Mouse (Mus musculus): ENCODE results near the gene Olfr1044. TPM values are rescaled to one million over a fixed set of nuclear protein-coding genes. Genes with fewer than 3 reads are reported as not detected.
"Not testable (repeated sequence)": the region's sequence is repeated elsewhere in the genome, so short reads cannot be mapped to it uniquely, and the experiment has no call there.

The Olfr1044 gene
- total RNA-seq (2018; cell fraction: chromatin; rRNA removed) = not detected
- not detected for total RNA-seq (2018; cell fraction: cytosol; rRNA removed)
- not detected for total RNA-seq (2018; cell fraction: nucleus; rRNA removed)
- polyA plus RNA-seq (2018) = not detected in 3 replicates

GRCm38 (mm10) chr2:86177720-86178119 is at the start of gene Olfr1044:
TSS of gene Olfr1044 (minus strand) at chr2:86177820.
- Histone ChIP-seq H3K4me3 (ENCODE audit: inconsistent target) (no peak within 1 kb of the TSS), H3K27ac (no peak within 1 kb of the TSS), H3K79me2 (ENCODE audit: inconsistent target) (no peaks in the 10 kb centered on the region), H3K36me3 (ENCODE audit: inconsistent target) (no peaks in the 10 kb centered on the region)

GRCm38 (mm10) chr2:86219214-86219613 is 41.6 kb upstream of the Olfr1044 start, which contains the start of gene Olfr1046:
TSS of gene Olfr1046 (minus strand) at chr2:86219314.
- 79% methylated on average over 2 of the region's 2 CpGs for WGBS (ENCODE audit: missing documents)
- Histone ChIP-seq H3K36me3 (ENCODE audit: inconsistent target) (no peaks in the 10 kb centered on the region), H3K79me2 (ENCODE audit: inconsistent target) (no peaks in the 10 kb centered on the region), H3K27ac (no peak within 1 kb of the TSS), H3K4me3 (ENCODE audit: inconsistent target) (no peak within 1 kb of the TSS)

GRCm38 (mm10) chr2:86202909-86203308 is 25.3 kb upstream of the Olfr1044 start, which contains the start of gene Olfr1045:
TSS of gene Olfr1045 (minus strand) at chr2:86203009.
- no peaks in the 10 kb centered on the region for H3K79me2 ChIP-seq (ENCODE audit: inconsistent target)
- H3K27ac ChIP-seq = no peak within 1 kb of the TSS
- H3K36me3 ChIP-seq (ENCODE audit: inconsistent target) = no peaks in the 10 kb centered on the region
- no peak within 1 kb of the TSS for H3K4me3 ChIP-seq (ENCODE audit: inconsistent target)

- WGBS (ENCODE audit: missing documents) = 56% methylated on average over 1 of the region's 1 CpGs
- Histone ChIP-seq H3K4me3 (ENCODE audit: inconsistent target) (no peak overlapping the region), H3K27ac (no peak overlapping the region), H3K36me3 (ENCODE audit: inconsistent target) (no peaks in the 10 kb centered on the region), H3K79me2 (ENCODE audit: inconsistent target) (no peaks in the 10 kb centered on the region)
These were observed 18.2 kb upstream of the Olfr1044 start for GRCm38 (mm10) chr2:86195863-86196262.

GRCm38 (mm10) chr2:86185583-86185982 is 8.0 kb upstream of the Olfr1044 start, which contains the start of gene Olfr52:
TSS of gene Olfr52 (minus strand) at chr2:86185683.
- Histone ChIP-seq H3K4me3 (ENCODE audit: inconsistent target) (no peak within 1 kb of the TSS), H3K36me3 (ENCODE audit: inconsistent target) (no peaks in the 10 kb centered on the region), H3K27ac (no peak within 1 kb of the TSS), H3K79me2 (ENCODE audit: inconsistent target) (no peaks in the 10 kb centered on the region)

- 91% methylated on average over 3 of the region's 3 CpGs for WGBS (ENCODE audit: missing documents)
- no peaks in the 10 kb centered on the region for H3K36me3 ChIP-seq (ENCODE audit: inconsistent target)
- no peak overlapping the region for H3K27ac ChIP-seq
- no peak overlapping the region for H3K4me3 ChIP-seq (ENCODE audit: inconsistent target)
- H3K79me2 ChIP-seq (ENCODE audit: inconsistent target) = no peaks in the 10 kb centered on the region
These were observed 2.3 kb upstream of the Olfr1044 start for GRCm38 (mm10) chr2:86179950-86180349.

GRCm38 (mm10) chr2:86175422-86175821 is 2.2 kb downstream of the Olfr1044 start:
- not testable (repeated sequence) for H3K36me3 ChIP-seq (ENCODE audit: inconsistent target); H3K4me3 ChIP-seq (ENCODE audit: inconsistent target); H3K27ac ChIP-seq; H3K79me2 ChIP-seq (ENCODE audit: inconsistent target)
- 38% methylated on average over 7 of the region's 7 CpGs for WGBS (ENCODE audit: missing documents)

- H3K36me3 ChIP-seq (ENCODE audit: inconsistent target) = no peaks in the 10 kb centered on the region
- no peak within 1 kb of the TSS for H3K4me3 ChIP-seq (ENCODE audit: inconsistent target)
- no peaks in the 10 kb centered on the region for H3K79me2 ChIP-seq (ENCODE audit: inconsistent target)
- WGBS (ENCODE audit: missing documents) = 90% methylated on average over 2 of the region's 2 CpGs
- H3K27ac ChIP-seq = no peak within 1 kb of the TSS
These were observed 10.2 kb downstream of the Olfr1044 start, which contains the start of gene Olfr1043 for GRCm38 (mm10) chr2:86167422-86167821. TSS of gene Olfr1043 (minus strand) at chr2:86167522.

GRCm38 (mm10) chr2:86161738-86162137 is 15.9 kb downstream of the Olfr1044 start, which contains the start of gene Olfr1042:
TSS of gene Olfr1042 (minus strand) at chr2:86161838.
- Histone ChIP-seq H3K79me2 (ENCODE audit: inconsistent target) (no peaks in the 10 kb centered on the region), H3K4me3 (ENCODE audit: inconsistent target) (no peak within 1 kb of the TSS), H3K27ac (no peak within 1 kb of the TSS), H3K36me3 (ENCODE audit: inconsistent target) (no peaks in the 10 kb centered on the region)
- 80% methylated on average over 1 of the region's 2 CpGs for WGBS (ENCODE audit: missing documents)

GRCm38 (mm10) chr2:86146632-86147031 is 31.0 kb downstream of the Olfr1044 start, which contains the start of gene Olfr1040:
TSS of gene Olfr1040 (minus strand) at chr2:86146732.
- WGBS (ENCODE audit: missing documents) = 86% methylated on average over 1 of the region's 1 CpGs
- Histone ChIP-seq H3K79me2 (ENCODE audit: inconsistent target) (no peaks in the 10 kb centered on the region), H3K4me3 (ENCODE audit: inconsistent target) (no peak within 1 kb of the TSS), H3K36me3 (ENCODE audit: inconsistent target) (no peaks in the 10 kb centered on the region), H3K27ac (no peak within 1 kb of the TSS)

GRCm38 (mm10) chr2:86135828-86136227 is 41.8 kb downstream of the Olfr1044 start, which contains the start of gene Olfr1039:
TSS of gene Olfr1039 (minus strand) at chr2:86135928.
- Histone ChIP-seq H3K79me2 (ENCODE audit: inconsistent target) (no peaks in the 10 kb centered on the region), H3K4me3 (ENCODE audit: inconsistent target) (no peak within 1 kb of the TSS), H3K27ac (no peak within 1 kb of the TSS), H3K36me3 (ENCODE audit: inconsistent target) (no peaks in the 10 kb centered on the region)
- WGBS (ENCODE audit: missing documents) = 100% methylated on average over 1 of the region's 1 CpGs

Other genes with a start within 250 kb of the Olfr1044 start
- not detected in 3 replicates for gene Olfr1028, start 227.4 kb downstream of the Olfr1044 start, polyA plus RNA-seq (2018)
- not detected in 3 replicates for gene Olfr1029, start 203.9 kb downstream of the Olfr1044 start, polyA plus RNA-seq (2018)
- not detected in 3 replicates for gene Olfr1030, start 198.5 kb downstream of the Olfr1044 start, polyA plus RNA-seq (2018)
- not detected in 3 replicates for gene Olfr1031, start 187.5 kb downstream of the Olfr1044 start, polyA plus RNA-seq (2018)
- gene Olfr1032, start 172.3 kb downstream of the Olfr1044 start, polyA plus RNA-seq (2018) = not detected in 3 replicates
- 0.22 TPM in 1 of 3 replicates, not detected in the others for gene Olfr1033, start 157.2 kb downstream of the Olfr1044 start, polyA plus RNA-seq (2018)
- not detected in 3 replicates for gene Olfr1034, start 132.0 kb downstream of the Olfr1044 start, polyA plus RNA-seq (2018)
- not detected in 3 replicates for gene Olfr1036, start 103.8 kb downstream of the Olfr1044 start, polyA plus RNA-seq (2018)
- not detected in 3 replicates for gene Olfr1037, start 90.4 kb downstream of the Olfr1044 start, polyA plus RNA-seq (2018)
- gene Olfr1039, start 41.9 kb downstream of the Olfr1044 start, polyA plus RNA-seq (2018) = not detected in 3 replicates
- not detected in 3 replicates for gene Olfr1040, start 31.1 kb downstream of the Olfr1044 start, polyA plus RNA-seq (2018)
- gene Olfr1042, start 16.0 kb downstream of the Olfr1044 start, polyA plus RNA-seq (2018) = not detected in 3 replicates
- not detected in 3 replicates for gene Olfr1043, start 10.3 kb downstream of the Olfr1044 start, polyA plus RNA-seq (2018)
- gene Olfr52, start 7.9 kb upstream of the Olfr1044 start, polyA plus RNA-seq (2018) = not detected in 3 replicates
- gene Olfr1045, start 25.2 kb upstream of the Olfr1044 start, polyA plus RNA-seq (2018) = not detected in 3 replicates
- gene Olfr1046, start 41.5 kb upstream of the Olfr1044 start, polyA plus RNA-seq (2018) = not detected in 3 replicates
- gene Olfr1047, start 53.6 kb upstream of the Olfr1044 start, polyA plus RNA-seq (2018) = not detected in 3 replicates
- gene Olfr1048, start 62.5 kb upstream of the Olfr1044 start, polyA plus RNA-seq (2018) = not detected in 3 replicates
- gene Olfr1049, start 80.5 kb upstream of the Olfr1044 start, polyA plus RNA-seq (2018) = not detected in 3 replicates
- not detected in 3 replicates for gene Olfr1051, start 101.3 kb upstream of the Olfr1044 start, polyA plus RNA-seq (2018)
- not detected in 3 replicates for gene Olfr1052, start 114.6 kb upstream of the Olfr1044 start, polyA plus RNA-seq (2018)
- gene Olfr1053, start 137.5 kb upstream of the Olfr1044 start, polyA plus RNA-seq (2018) = not detected in 3 replicates
- not detected in 3 replicates for gene Olfr1054, start 157.6 kb upstream of the Olfr1044 start, polyA plus RNA-seq (2018)
- gene Olfr1055, start 172.5 kb upstream of the Olfr1044 start, polyA plus RNA-seq (2018) = not detected in 3 replicates
- not detected in 3 replicates for gene Olfr1056, start 184.6 kb upstream of the Olfr1044 start, polyA plus RNA-seq (2018)
- not detected in 3 replicates for gene Olfr1057, start 200.6 kb upstream of the Olfr1044 start, polyA plus RNA-seq (2018)
- not detected in 3 replicates for gene Olfr1058, start 210.7 kb upstream of the Olfr1044 start, polyA plus RNA-seq (2018)
- gene Olfr1061, start 236.2 kb upstream of the Olfr1044 start, polyA plus RNA-seq (2018) = not detected in 3 replicates
- gene Olfr1062, start 248.9 kb upstream of the Olfr1044 start, polyA plus RNA-seq (2018) = not detected in 3 replicates